Mouse (Mus musculus): Measurements from ENCODE around the gene Crtap. TPM values are rescaled to one million over a fixed set of nuclear protein-coding genes. Genes with fewer than 3 reads are reported as not detected.

Crtap gene
- total and polyA plus RNA-seq, 3 experiments = 28.5 to 67.7 (median 31.2) TPM

GRCm38 (mm10) chr9:114390749-114391075 is 237 bp upstream of the Crtap start:
- peaks cover 3% of the 10 kb centered on the region; the same call in 1 of the 2 replicates for H3K4me1 ChIP-seq (ENCODE audit: control insufficient read depth, insufficient read depth, low read length)
- no peaks in the 10 kb centered on the region for H3K79me2 ChIP-seq (replicated peaks; ENCODE audit: control insufficient read depth, insufficient read depth, low read length)
- TF ChIP-seq EP300 (IDR thresholded peaks at IDR 0.05; ENCODE audit: insufficient read depth, low read depth, low read length) (no peak), CTCF (IDR thresholded peaks at IDR 0.05) (no peak), POLR2A (IDR thresholded peaks at IDR 0.05; ENCODE audit: insufficient read depth, low read depth, low read length) (no peak)
- DNase-seq = no peak
- intact Hi-C loops (cut with DNase I) = no loop called here
- H3K27me3 ChIP-seq (ENCODE audit: control insufficient read depth, insufficient read depth, low read length) = no peaks in the 10 kb centered on the region
- peak overlapping the region; percentile 63 for H3K4me3 ChIP-seq
- H3K36me3 ChIP-seq (ENCODE audit: control insufficient read depth, insufficient read depth, low read length) = no peaks in the 10 kb centered on the region
- 3% methylated on average over 10 of the region's 10 CpGs for WGBS
- peak overlapping the region; percentile 84 for H3K9ac ChIP-seq (ENCODE audit: low read depth, low read length)
- peak overlapping the region; percentile 69; the same call in 1 of the 2 replicates for H3K27ac ChIP-seq

GRCm38 (mm10) chr9:114389371-114389904 is 1.0 kb downstream of the Crtap start:
- Histone ChIP-seq H3K27ac (peak overlapping the region; percentile 69), H3K36me3 (ENCODE audit: control insufficient read depth, insufficient read depth, low read length) (no peaks in the 10 kb centered on the region), H3K4me3 (no peak overlapping the region; the same call in 1 of the 2 replicates), H3K9ac (ENCODE audit: low read depth, low read length) (no peak overlapping the region), H3K79me2 (replicated peaks; ENCODE audit: control insufficient read depth, insufficient read depth, low read length) (no peaks in the 10 kb centered on the region), H3K4me1 (ENCODE audit: control insufficient read depth, insufficient read depth, low read length) (peaks cover 3% of the 10 kb centered on the region; the same call in 1 of the 2 replicates), H3K27me3 (ENCODE audit: control insufficient read depth, insufficient read depth, low read length) (no peaks in the 10 kb centered on the region)
- whole genome bisulfite sequencing = 77% methylated on average over 8 of the region's 8 CpGs
- intact Hi-C loops (cut with DNase I) = loop anchor here (10.0 kb wide), 1 partner anchor 405 kb away; no protein-coding TSS in a partner anchor
- TF ChIP-seq POLR2A (IDR thresholded peaks at IDR 0.05; ENCODE audit: insufficient read depth, low read depth, low read length) (no peak), CTCF (IDR thresholded peaks at IDR 0.05) (peak; percentile 61)
- peak in 1 of 2 experiments; percentile 18 for DNase-seq

DNA sequence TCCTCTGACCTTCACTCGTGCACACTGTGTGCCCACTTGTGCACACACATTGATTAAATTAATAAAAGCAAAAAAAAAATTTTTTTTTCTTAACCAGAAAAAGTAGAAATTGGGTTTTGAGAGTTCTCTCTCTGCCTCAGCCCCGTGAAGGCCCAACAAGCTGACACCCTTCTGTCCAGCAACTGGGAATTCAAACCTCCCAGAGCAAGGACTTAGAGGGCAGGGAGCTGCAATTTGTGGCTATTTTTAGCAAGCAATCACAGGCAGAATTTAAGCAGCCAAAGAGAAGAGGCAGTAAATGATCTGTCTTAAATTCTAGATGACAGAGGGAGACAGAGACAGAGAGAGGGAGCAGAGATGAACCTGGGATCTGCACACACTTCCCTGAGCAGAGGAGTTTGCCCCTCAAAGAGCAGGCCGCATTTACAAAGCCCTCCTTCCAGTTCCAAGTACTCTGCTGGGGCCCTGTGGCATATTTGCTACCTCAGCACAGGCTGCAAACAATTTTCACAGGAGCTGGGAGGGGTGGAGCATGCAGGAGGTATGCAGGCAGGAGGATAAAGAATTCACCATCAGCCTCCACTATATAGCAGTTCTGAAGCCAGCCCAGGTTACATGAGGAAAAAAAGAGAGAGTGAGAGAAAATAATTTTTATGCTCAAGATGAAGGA is 1.6 kb downstream of the Crtap start:
- peak in 1 of 2 experiments; percentile 31 for DNase-seq
- WGBS = 56% methylated on average over 3 of the region's 3 CpGs

GRCm38 (mm10) chr9:114388288-114388687 is 2.2 kb downstream of the Crtap start:
- H3K36me3 ChIP-seq (ENCODE audit: control insufficient read depth, insufficient read depth, low read length) = no peaks in the 10 kb centered on the region
- 62% methylated on average over 8 of the region's 8 CpGs for WGBS
- intact Hi-C loops (cut with DNase I) = loop anchor here (10.0 kb wide), 1 partner anchor 403 kb away; no protein-coding TSS in a partner anchor
- H3K27me3 ChIP-seq (ENCODE audit: control insufficient read depth, insufficient read depth, low read length) = no peaks in the 10 kb centered on the region
- peak overlapping the region; percentile 69; the same call in 1 of the 2 replicates for H3K27ac ChIP-seq
- H3K4me1 ChIP-seq (ENCODE audit: control insufficient read depth, insufficient read depth, low read length) = peaks cover 3% of the 10 kb centered on the region; the same call in 1 of the 2 replicates
- no peak for DNase-seq
- H3K4me3 ChIP-seq = no peak overlapping the region
- no peak for TF ChIP-seq EP300 (IDR thresholded peaks at IDR 0.05; ENCODE audit: insufficient read depth, low read depth, low read length)
- no peak for TF ChIP-seq CTCF (IDR thresholded peaks at IDR 0.05)
- TF ChIP-seq POLR2A (IDR thresholded peaks at IDR 0.05; ENCODE audit: insufficient read depth, low read depth, low read length) = no peak
- H3K79me2 ChIP-seq (replicated peaks; ENCODE audit: control insufficient read depth, insufficient read depth, low read length) = no peaks in the 10 kb centered on the region
- H3K9ac ChIP-seq (ENCODE audit: low read depth, low read length) = no peak overlapping the region

More for the DNA sequence above, 1.6 kb downstream of the Crtap start:
- Histone ChIP-seq H3K27me3 (ENCODE audit: control insufficient read depth, insufficient read depth, low read length) (no peaks in the 10 kb centered on the region), H3K4me3 (no peak overlapping the region), H3K9ac (ENCODE audit: low read depth, low read length) (no peak overlapping the region), H3K79me2 (replicated peaks; ENCODE audit: control insufficient read depth, insufficient read depth, low read length) (no peaks in the 10 kb centered on the region), H3K4me1 (ENCODE audit: control insufficient read depth, insufficient read depth, low read length) (peaks cover 3% of the 10 kb centered on the region; the same call in 1 of the 2 replicates), H3K27ac (peak overlapping the region; percentile 69), H3K36me3 (ENCODE audit: control insufficient read depth, insufficient read depth, low read length) (no peaks in the 10 kb centered on the region)
- intact Hi-C loops (cut with DNase I) = loop anchor here (10.0 kb wide), 1 partner anchor 404 kb away; no protein-coding TSS in a partner anchor
- TF ChIP-seq POLR2A (IDR thresholded peaks at IDR 0.05; ENCODE audit: insufficient read depth, low read depth, low read length) (no peak), CTCF (IDR thresholded peaks at IDR 0.05) (no peak), EP300 (IDR thresholded peaks at IDR 0.05; ENCODE audit: insufficient read depth, low read depth, low read length) (no peak)

- 56% methylated on average over 6 of the region's 6 CpGs for WGBS
- DNase-seq = no peak
- H3K27me3 ChIP-seq (ENCODE audit: control insufficient read depth, insufficient read depth, low read length) = no peaks in the 10 kb centered on the region
- H3K36me3 ChIP-seq (ENCODE audit: control insufficient read depth, insufficient read depth, low read length) = no peaks in the 10 kb centered on the region
- peaks cover 3% of the 10 kb centered on the region; the same call in 1 of the 2 replicates for H3K4me1 ChIP-seq (ENCODE audit: control insufficient read depth, insufficient read depth, low read length)
- no peak for TF ChIP-seq POLR2A (IDR thresholded peaks at IDR 0.05; ENCODE audit: insufficient read depth, low read depth, low read length)
- no peak for TF ChIP-seq EP300 (IDR thresholded peaks at IDR 0.05; ENCODE audit: insufficient read depth, low read depth, low read length)
- no peak for TF ChIP-seq CTCF (IDR thresholded peaks at IDR 0.05)
- no peak overlapping the region for H3K27ac ChIP-seq
- H3K9ac ChIP-seq (ENCODE audit: low read depth, low read length) = no peak overlapping the region
- H3K4me3 ChIP-seq = no peak overlapping the region
- intact Hi-C loops (cut with DNase I) = loop anchor here (10.0 kb wide), 1 partner anchor 402 kb away; no protein-coding TSS in a partner anchor
- no peaks in the 10 kb centered on the region for H3K79me2 ChIP-seq (replicated peaks; ENCODE audit: control insufficient read depth, insufficient read depth, low read length)
Measured at GRCm38 (mm10) chr9:114387086-114387485, 3.4 kb downstream of the Crtap start.

DNA sequence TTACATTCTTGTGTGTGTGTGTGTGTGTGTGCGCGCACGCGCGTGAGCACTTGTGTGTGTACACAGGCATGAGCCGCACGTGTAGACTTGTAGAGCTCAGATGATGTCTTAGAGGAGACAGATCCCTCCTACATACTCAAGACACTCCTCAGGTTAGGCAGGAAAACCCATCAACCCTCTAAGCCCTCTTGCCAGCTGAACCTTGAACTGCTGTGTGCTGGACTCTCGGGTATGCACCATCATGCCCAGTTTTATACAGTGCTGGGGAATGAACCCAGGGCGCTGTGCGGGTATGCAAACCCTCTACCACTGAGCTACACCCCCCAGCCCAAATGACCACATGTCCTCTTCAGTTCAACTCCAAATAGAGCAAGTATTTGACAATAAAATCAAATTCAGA is 5.3 kb downstream of the Crtap start:
- no peak for DNase-seq
- Histone ChIP-seq H3K9ac (ENCODE audit: low read depth, low read length) (no peak overlapping the region), H3K27ac (no peak overlapping the region), H3K27me3 (ENCODE audit: control insufficient read depth, insufficient read depth, low read length) (no peaks in the 10 kb centered on the region), H3K4me3 (no peak overlapping the region), H3K79me2 (replicated peaks; ENCODE audit: control insufficient read depth, insufficient read depth, low read length) (no peaks in the 10 kb centered on the region), H3K36me3 (ENCODE audit: control insufficient read depth, insufficient read depth, low read length) (no peaks in the 10 kb centered on the region), H3K4me1 (ENCODE audit: control insufficient read depth, insufficient read depth, low read length) (peaks cover 3% of the 10 kb centered on the region; the same call in 1 of the 2 replicates)
- TF ChIP-seq POLR2A (IDR thresholded peaks at IDR 0.05; ENCODE audit: insufficient read depth, low read depth, low read length) (no peak), CTCF (IDR thresholded peaks at IDR 0.05) (no peak), EP300 (IDR thresholded peaks at IDR 0.05; ENCODE audit: insufficient read depth, low read depth, low read length) (no peak)
- 94% methylated on average over 10 of the region's 10 CpGs for WGBS
- intact Hi-C loops (cut with DNase I) = loop anchor here (10.0 kb wide), 1 partner anchor 400 kb away; no protein-coding TSS in a partner anchor
